Mouse (Mus musculus): ENCODE measurements around the gene 1110008P14Rik. TPM values are rescaled to one million over a fixed set of nuclear protein-coding genes. Genes with fewer than 3 reads are reported as not detected.

1110008P14Rik gene
- polyA plus RNA-seq, 1 experiment from 2014 or later: 40.6 TPM

DNA sequence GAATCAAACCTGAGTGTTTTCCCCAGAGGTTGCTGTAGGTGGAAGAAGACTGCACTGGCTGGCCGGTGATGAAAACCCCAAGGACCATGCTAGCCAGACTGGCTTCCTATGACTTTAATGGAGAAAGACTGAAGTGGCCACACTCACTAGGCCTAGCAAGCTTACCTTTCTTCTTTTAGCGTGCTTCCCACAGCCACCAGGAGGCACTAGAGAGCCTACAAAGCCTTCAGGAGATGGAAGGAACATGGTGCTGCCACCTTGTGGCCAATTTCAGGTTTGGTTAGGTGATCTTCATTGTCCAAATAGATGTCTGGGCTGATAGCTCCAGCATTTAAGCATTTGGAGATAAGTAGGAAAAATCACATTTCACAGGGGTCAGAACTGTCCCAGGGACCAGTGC lies 22.9 kb upstream of the 1110008P14Rik start:
- Histone ChIP-seq H3K4me2 (no peak overlapping the region), H3K9me3 (replicated peaks) (no peaks in the 10 kb centered on the region), H3K4me1 (peaks cover 9% of the 10 kb centered on the region), H3K27ac (no peak overlapping the region), H3K9ac (no peak overlapping the region), H3K36me3 (peaks cover 31% of the 10 kb centered on the region), H3K4me3 (no peak overlapping the region), H3K27me3 (replicated peaks) (peaks cover 4% of the 10 kb centered on the region; the same call in 1 of the 2 replicates)
- WGBS (ENCODE audit: insufficient replicate concordance): 21% methylated on average over 2 of the region's 2 CpGs
- ATAC-seq: peak; percentile 14; the same call in 1 of the 2 replicates

DNA sequence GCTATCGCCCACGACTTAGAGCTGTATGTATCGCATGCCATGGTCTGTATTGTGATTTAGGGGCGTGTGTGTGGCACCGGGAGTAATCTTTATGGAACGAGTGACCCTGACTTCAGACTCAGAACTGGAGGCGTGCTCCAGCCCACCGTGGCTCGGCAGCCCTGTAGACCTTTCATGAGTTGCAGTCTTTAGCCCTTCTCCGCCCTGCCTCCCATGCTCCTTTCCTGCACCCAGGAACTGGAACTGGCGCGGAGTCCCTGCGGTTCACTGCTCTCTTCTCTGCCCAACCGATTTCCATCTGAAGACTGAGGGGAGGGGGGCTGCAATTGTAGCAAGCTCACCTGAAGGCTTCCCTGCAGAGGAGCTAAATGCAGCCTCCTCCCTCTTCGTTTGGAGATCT lies 15.0 kb upstream of the 1110008P14Rik start:
- Histone ChIP-seq H3K27me3 (replicated peaks) (no peaks in the 10 kb centered on the region), H3K9me3 (replicated peaks) (no peaks in the 10 kb centered on the region), H3K36me3 (peaks cover 26% of the 10 kb centered on the region), H3K4me3 (peak overlapping the region; percentile 89), H3K4me2 (peak overlapping the region; percentile 94), H3K4me1 (peaks cover 39% of the 10 kb centered on the region), H3K9ac (peak overlapping the region; percentile 83), H3K27ac (no peak overlapping the region)
- WGBS (ENCODE audit: insufficient replicate concordance): 2% methylated on average over 15 of the region's 15 CpGs
- ATAC-seq: no peak

GRCm38 (mm10) chr2:32395946-32396621 lies 14.3 kb upstream of the 1110008P14Rik start:
- H3K4me1 ChIP-seq: peaks cover 39% of the 10 kb centered on the region
- peaks cover 20% of the 10 kb centered on the region for H3K36me3 ChIP-seq
- under 1% methylated on average over 58 of the region's 59 CpGs for WGBS (ENCODE audit: insufficient replicate concordance)
- peak overlapping the region; percentile 83 for H3K9ac ChIP-seq
- no peaks in the 10 kb centered on the region for H3K9me3 ChIP-seq (replicated peaks)
- H3K27me3 ChIP-seq (replicated peaks): no peaks in the 10 kb centered on the region
- peak; percentile 86 for ATAC-seq
- peak overlapping the region; percentile 94 for H3K4me2 ChIP-seq
- H3K27ac ChIP-seq: peak overlapping the region; percentile 81
- H3K4me3 ChIP-seq: peak overlapping the region; percentile 89

GRCm38 (mm10) chr2:32395484-32395945 lies 13.8 kb upstream of the 1110008P14Rik start, which contains the start of gene Ptges2:
Ptges2 (plus strand) TSS chr2:32395896.
- H3K9me3 ChIP-seq (replicated peaks): no peaks in the 10 kb centered on the region
- peak within 1 kb of the TSS; percentile 94 for H3K4me2 ChIP-seq
- peaks cover 14% of the 10 kb centered on the region for H3K36me3 ChIP-seq
- H3K4me3 ChIP-seq: peak within 1 kb of the TSS; percentile 89
- H3K9ac ChIP-seq: peak within 1 kb of the TSS; percentile 83
- 2% methylated on average over 31 of the region's 31 CpGs for WGBS (ENCODE audit: insufficient replicate concordance)
- peaks cover 39% of the 10 kb centered on the region for H3K4me1 ChIP-seq
- peak within 1 kb of the TSS; percentile 81 for H3K27ac ChIP-seq
- ATAC-seq: peak; percentile 84
- no peaks in the 10 kb centered on the region for H3K27me3 ChIP-seq (replicated peaks)

DNA sequence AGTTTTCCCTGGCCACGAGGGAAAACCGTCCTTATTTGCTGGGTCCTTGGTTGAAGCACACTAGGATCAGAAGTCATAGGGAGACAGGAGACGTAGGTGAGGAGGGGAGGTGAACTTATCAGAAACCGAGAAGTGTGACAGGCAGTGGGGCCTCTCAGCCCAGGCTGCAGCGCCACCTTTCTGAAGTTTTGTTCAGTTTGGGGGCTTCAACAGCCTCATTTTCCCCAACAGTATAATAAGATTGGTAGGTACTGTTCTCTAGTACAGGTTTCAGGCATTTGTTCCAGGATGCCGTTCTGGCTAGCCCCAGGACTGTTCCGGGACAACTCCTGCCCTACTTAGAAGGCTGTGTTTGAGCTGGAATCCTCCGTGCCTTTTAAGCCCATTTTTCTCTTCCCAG lies 13.2 kb upstream of the 1110008P14Rik start:
- Histone ChIP-seq H3K4me1 (peaks cover 33% of the 10 kb centered on the region), H3K27ac (peak overlapping the region; percentile 81), H3K9ac (peak overlapping the region; percentile 83), H3K27me3 (replicated peaks) (no peaks in the 10 kb centered on the region), H3K36me3 (peaks cover 9% of the 10 kb centered on the region), H3K4me3 (peak overlapping the region; percentile 89), H3K9me3 (replicated peaks) (no peaks in the 10 kb centered on the region), H3K4me2 (peak overlapping the region; percentile 94)
- 0 out of 2 replicates have a peak, but pooled peaks have one; percentile 22 for ATAC-seq
- WGBS (ENCODE audit: insufficient replicate concordance): 1% methylated on average over 8 of the region's 8 CpGs

DNA sequence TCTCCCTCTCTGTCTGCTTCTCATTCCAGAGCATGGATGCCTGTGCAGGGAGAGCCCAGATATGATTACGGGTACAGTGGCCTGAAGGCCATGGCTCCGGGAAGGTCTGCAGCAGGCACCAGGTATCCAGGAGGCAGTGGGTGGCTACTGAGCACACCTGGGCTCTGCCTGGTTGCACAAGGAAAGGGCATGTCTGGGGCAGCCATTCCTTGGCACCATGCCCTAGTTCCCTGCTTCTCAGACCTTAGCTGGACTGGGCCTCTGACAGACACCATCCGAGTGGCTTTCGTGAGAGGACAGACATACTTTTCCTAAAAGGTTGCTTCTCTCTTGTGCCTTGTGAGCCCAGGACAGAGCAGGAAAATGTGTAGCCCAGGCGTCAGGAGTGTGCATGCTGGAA lies 10.3 kb upstream of the 1110008P14Rik start:
- WGBS (ENCODE audit: insufficient replicate concordance): 74% methylated on average over 5 of the region's 5 CpGs
- no peak for ATAC-seq
- no peak overlapping the region for H3K4me3 ChIP-seq

DNA sequence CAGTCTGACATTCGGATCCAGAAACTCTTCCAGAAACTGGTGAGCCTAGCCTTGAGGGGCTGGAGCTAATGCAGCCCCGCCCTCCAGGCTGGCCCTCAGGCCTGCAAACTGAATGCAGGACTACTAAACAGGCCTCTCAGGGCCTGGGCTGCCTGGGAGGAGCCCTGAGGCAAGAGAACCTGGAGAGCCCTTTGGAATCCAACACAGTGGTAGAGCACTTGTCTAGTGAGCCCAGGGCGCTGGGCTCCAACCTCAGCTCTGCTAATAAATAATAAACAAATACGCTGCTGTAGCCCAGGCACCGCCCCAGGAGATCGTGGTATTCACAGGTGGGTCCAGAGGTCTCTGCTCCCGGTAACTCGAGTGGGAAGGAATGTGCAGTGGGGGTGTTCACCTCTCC lies 9.1 kb upstream of the 1110008P14Rik start:
- Histone ChIP-seq H3K27me3 (replicated peaks) (peaks cover 29% of the 10 kb centered on the region), H3K36me3 (no peaks in the 10 kb centered on the region), H3K4me1 (peaks cover 15% of the 10 kb centered on the region), H3K27ac (no peak overlapping the region), H3K9ac (no peak overlapping the region), H3K4me3 (no peak overlapping the region), H3K9me3 (replicated peaks) (no peaks in the 10 kb centered on the region), H3K4me2 (no peak overlapping the region)
- 70% methylated on average over 8 of the region's 8 CpGs for WGBS (ENCODE audit: insufficient replicate concordance)
- no peak for ATAC-seq

More for the DNA sequence above, 10.3 kb upstream of the 1110008P14Rik start:
- no peak overlapping the region for H3K9ac ChIP-seq
- H3K27ac ChIP-seq: no peak overlapping the region
- H3K4me1 ChIP-seq: peaks cover 22% of the 10 kb centered on the region
- H3K4me2 ChIP-seq: no peak overlapping the region
- peaks cover 17% of the 10 kb centered on the region for H3K27me3 ChIP-seq (replicated peaks)
- H3K9me3 ChIP-seq (replicated peaks): no peaks in the 10 kb centered on the region
- H3K36me3 ChIP-seq: no peaks in the 10 kb centered on the region

GRCm38 (mm10) chr2:32389157-32389556 lies 7.4 kb upstream of the 1110008P14Rik start:
- 39% methylated on average over 2 of the region's 2 CpGs for WGBS (ENCODE audit: insufficient replicate concordance)

DNA sequence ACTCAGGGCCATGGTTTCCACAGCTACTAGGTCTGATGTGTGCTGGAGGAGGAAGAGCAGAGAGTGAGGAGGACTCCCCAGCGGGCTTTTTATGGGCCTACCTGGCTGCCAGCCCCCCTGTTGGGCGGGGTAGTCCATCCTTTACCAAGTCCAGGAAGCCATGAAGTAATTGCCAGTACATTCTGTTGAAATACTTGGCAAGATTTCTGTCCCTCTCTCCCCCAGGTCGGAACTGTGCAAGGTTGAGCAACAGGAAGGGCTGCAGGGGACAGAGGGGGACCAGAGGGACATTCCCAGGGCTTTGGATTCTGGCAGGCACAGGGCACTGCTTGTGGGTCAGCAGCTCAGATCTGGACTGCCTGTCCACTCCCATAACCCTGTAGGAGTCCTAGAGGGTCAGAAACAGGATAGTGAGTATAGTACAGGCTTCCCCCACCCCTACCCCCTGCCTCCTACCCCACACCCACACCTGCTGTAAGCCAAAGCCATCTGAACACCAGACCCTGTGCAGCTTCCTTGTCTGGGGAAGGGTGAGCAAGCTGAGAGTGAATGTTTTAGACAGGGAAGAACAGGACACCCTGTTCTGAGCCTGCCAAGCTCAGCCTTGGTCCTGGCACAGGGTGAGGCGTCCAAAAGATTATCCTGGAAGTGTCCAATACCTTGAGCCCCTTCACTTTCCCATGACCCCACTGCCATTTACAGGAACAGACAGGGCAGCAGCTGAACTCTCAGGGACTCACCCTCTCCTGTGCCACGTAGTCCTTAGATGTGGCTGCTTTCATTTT lies 6.2 kb upstream of the 1110008P14Rik start, which contains the start of gene Lcn2:
Gene Lcn2, minus strand, starts transcription at position 547 of the 785 bp plus-strand sequence.
- H3K27ac ChIP-seq: no peak within 1 kb of the TSS
- no peak within 1 kb of the TSS for H3K9ac ChIP-seq
- H3K9me3 ChIP-seq (replicated peaks): no peaks in the 10 kb centered on the region
- WGBS (ENCODE audit: insufficient replicate concordance): 46% methylated on average over 5 of the region's 5 CpGs
- ATAC-seq: no peak
- peaks cover 57% of the 10 kb centered on the region for H3K27me3 ChIP-seq (replicated peaks)
- no peaks in the 10 kb centered on the region for H3K4me1 ChIP-seq
- H3K4me2 ChIP-seq: no peak within 1 kb of the TSS
- H3K4me3 ChIP-seq: no peak within 1 kb of the TSS
- no peaks in the 10 kb centered on the region for H3K36me3 ChIP-seq

More at GRCm38 (mm10) chr2:32389157-32389556, 7.4 kb upstream of the 1110008P14Rik start:
- Histone ChIP-seq H3K9ac (no peak overlapping the region), H3K27ac (no peak overlapping the region), H3K4me2 (no peak overlapping the region), H3K27me3 (replicated peaks) (peaks cover 45% of the 10 kb centered on the region), H3K9me3 (replicated peaks) (no peaks in the 10 kb centered on the region), H3K4me3 (no peak overlapping the region), H3K36me3 (no peaks in the 10 kb centered on the region), H3K4me1 (0 out of 2 replicates have a peak, but pooled peaks cover under 1% of the 10 kb centered on the region)
- no peak for ATAC-seq

- peaks cover 26% of the 10 kb centered on the region for H3K4me1 ChIP-seq
- no peak overlapping the region for H3K4me3 ChIP-seq
- no peak overlapping the region for H3K27ac ChIP-seq
- peaks cover 20% of the 10 kb centered on the region for H3K36me3 ChIP-seq
- no peak overlapping the region for H3K9ac ChIP-seq
- no peak overlapping the region for H3K4me2 ChIP-seq
- WGBS (ENCODE audit: insufficient replicate concordance): 80% methylated on average over 2 of the region's 2 CpGs
- ATAC-seq: no peak
- H3K27me3 ChIP-seq (replicated peaks): peaks cover 60% of the 10 kb centered on the region
- H3K9me3 ChIP-seq (replicated peaks): no peaks in the 10 kb centered on the region
Observed at GRCm38 (mm10) chr2:32382689-32383088, 951 bp upstream of the 1110008P14Rik start.

GRCm38 (mm10) chr2:32381141-32381774 lies 480 bp downstream of the 1110008P14Rik start:
- Histone ChIP-seq H3K27me3 (replicated peaks) (peaks cover 46% of the 10 kb centered on the region), H3K9me3 (replicated peaks) (no peaks in the 10 kb centered on the region), H3K4me3 (peak overlapping the region; percentile 68), H3K9ac (peak overlapping the region; percentile 80), H3K4me2 (peak overlapping the region; percentile 89), H3K36me3 (peaks cover 35% of the 10 kb centered on the region), H3K27ac (peak overlapping the region; percentile 69), H3K4me1 (peaks cover 26% of the 10 kb centered on the region)
- 2% methylated on average over 27 of the region's 27 CpGs for WGBS (ENCODE audit: insufficient replicate concordance)
- peak; percentile 37 for ATAC-seq
